Mouse (Mus musculus) kidney, postnatal 4 days (tissue): ENCODE measurements around the gene Fermt3.

Experiments
- DNase-seq, 2 experiments: peaks; one replicate each; pipeline ENCODE4 v3.0.0; 2021; ENCODE audit warnings: mixed read lengths in 2 of 2

The Fermt3 gene

DNA sequence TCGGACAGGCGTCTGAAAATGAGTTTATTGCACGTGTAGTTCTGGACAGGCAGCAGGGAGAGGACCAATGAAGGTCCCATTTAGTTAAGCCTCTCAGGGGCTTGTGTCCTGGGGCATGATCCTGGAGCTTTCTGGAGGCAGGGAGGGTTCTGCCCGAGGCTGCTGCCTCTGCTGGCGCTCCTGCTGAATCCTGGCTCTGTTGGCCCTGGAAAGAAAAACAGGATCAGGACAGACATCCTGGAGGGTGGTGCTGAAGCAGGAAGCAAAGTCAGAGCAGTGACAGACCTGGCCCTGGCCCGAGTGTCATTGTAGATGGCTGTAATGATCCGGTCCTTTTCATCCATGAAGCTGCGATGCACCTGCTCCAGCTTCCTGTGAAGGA, 31.4 kb downstream of the Fermt3 start:
- DNase-seq = no peak

DNA sequence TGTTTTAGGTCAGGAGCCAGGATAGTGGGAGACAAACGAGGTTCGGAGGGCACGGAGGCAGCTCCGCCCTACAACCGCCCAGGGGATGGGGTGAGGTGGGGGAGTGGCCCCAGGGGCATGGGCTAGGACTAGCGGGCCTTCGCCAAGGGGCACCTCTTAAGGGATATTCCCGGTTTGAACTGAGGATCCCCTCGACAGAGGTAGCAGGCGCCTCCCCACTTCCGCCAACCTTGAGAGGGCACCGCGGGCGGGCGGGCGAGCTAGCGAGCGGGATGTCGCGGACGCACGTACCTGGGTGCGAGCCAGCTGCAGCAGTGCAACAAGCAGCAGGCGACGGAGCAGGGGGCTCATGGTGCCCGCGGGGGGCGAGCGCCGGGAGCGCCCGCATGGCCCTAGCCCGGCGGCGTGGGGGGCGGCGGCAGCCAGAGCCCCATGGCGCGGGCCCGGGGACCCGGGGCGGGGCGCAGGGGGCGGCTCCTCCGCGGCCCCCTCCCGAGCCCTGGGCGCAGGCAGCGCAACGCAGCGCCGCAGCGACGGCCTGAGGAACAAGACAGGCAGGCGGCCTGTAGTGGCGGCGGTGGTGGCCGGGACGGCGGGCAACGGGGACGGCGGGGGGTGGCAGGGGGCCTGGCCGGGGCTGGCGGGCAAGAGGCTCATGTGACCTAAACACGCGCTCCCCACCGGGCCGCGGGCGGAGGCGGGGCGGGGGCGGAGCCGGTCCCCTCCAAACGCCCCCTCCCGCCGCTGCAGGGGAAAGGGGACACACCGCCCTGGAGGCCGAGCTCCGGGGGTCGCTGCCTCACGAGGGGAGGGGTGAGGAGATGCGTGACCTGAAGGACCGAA, 32.0 kb downstream of the Fermt3 start, which contains the start of gene Vegfb:
Gene Vegfb (minus strand): TSS at position 591 of the 843 bp plus-strand sequence.
- peak; percentile 77 to 83 for DNase-seq

DNA sequence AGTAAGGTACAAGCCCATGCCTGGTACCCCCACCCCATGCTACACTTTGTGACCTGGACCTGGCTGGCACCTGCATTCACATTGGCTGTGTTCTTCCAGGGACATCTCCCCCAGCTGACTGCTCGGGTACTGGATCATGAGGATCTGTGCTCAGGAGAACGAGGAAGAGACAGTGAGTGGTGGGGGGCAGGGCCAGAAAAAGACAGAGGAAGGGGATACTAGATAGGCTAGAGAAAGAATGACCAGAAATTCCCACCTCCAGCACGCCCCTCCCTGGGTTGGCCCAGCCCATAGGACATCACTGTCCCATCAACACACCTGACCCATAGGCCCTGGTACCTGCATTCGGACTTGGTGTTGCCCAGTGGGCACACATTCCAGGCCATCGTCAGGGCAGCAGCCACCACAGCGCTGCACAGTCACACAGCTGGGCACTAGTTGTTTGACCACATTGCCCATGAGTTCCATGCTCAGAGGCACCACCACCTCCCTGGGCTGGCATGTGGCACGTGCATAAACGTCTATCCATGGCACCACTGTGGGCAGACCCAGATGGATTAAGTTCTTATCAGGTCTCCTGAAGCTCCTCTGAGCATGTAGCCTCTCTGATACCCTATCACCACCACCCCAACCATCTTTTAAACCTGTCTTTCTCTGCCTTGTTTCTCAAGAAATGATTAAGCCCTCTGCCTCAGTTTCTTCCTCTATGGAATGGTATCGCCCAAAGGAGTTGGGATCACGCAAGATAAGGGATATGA, 33.1 kb downstream of the Fermt3 start:
- no peak for DNase-seq

DNA sequence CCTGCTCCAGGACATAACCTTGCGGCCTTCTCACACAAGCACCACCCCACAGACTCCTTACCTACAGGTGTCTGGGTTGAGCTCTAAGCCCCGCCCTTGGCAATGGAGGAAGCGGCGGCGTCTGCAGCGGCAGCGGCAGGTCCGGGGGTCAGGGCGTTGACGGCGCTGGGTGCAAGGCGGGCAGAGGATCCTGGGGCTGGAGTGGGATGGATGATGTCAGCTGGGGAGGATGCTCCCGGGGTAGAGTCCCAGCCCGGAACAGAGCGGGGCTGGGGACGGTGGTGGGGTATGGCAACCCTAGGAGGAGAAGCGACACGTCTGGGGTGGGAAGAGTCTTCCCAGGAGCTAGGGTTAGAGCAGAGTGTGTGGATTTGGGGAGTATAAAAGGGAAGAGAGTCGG, 34.0 kb downstream of the Fermt3 start:
- DNase-seq = no peak

DNA sequence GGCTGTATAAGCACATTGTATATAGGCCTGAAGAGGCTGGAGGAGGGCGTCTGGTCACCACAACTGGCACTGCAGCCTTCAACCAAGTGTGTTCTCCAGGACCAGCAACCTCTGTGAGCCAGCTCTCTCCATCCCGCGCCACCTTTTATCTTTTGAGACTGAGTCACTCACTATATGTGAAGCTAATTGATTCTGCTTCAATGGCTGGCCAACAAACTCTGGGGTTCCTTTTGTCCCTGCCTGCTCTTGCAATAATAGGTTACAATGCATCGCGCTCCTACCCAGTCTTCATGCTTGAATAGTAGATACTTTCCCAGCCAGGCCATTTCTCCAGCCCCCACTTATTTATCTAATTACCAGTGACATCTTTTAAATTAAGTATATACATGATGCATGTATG, 35.6 kb downstream of the Fermt3 start:
- DNase-seq = no peak

DNA sequence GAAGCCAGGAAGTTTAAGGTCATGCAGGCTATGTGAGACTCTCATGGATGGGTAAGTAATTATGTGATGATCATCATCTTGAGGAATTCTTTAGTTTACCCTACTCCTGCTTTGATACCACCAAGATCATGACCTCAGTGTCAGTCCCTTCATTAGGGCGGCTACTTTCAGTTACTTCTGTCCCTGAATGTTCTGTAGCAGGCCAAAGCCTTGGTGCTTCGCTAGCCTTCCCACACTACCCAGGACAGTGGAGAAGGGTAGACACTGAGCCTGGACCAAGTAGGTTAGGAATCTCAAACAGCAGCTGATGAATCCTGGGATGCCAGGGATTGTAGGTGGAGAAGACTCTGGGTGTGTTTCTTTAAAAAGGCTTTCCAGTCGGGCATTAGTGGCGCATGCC, 37.8 kb downstream of the Fermt3 start:
- DNase-seq = no peak

DNA sequence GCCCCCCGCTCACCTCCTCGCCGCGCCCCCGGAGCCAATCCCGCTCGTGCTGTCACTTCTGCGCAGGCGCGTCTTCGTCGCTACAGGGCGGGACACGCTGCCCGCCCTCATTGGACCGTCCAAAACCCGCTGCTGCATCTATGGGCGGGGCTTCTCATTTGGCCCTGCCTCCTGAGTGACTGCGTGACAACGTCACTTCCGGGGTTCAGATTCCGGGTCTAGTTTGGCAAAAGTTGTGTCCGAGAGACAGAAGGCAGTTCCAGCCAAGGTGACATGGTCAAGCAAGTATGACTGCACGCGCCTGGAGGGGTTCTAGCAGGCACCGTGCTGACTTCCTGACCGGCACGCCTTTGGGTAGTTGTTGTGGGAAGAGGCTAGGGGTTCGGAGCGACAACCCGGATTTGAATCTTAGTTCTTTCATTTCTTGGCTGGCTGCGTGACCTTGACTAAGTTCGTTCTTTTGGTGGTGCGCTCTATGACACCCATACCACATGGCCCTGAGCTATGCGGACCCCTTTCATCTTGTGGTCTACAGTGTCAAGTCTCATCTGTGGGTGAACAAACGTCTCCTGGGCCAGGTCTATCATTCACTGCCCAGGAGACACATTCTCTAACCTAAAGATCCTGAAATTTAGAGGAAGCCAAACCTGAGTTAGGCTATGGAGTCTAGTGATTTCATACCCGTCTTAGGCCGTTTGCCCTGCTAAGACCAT, 38.7 kb downstream of the Fermt3 start, which contains the start of gene Fkbp2:
Gene Fkbp2 (minus strand): TSS at position 121 of the 713 bp plus-strand sequence.
- peak; percentile 98 to 100 for DNase-seq

DNA sequence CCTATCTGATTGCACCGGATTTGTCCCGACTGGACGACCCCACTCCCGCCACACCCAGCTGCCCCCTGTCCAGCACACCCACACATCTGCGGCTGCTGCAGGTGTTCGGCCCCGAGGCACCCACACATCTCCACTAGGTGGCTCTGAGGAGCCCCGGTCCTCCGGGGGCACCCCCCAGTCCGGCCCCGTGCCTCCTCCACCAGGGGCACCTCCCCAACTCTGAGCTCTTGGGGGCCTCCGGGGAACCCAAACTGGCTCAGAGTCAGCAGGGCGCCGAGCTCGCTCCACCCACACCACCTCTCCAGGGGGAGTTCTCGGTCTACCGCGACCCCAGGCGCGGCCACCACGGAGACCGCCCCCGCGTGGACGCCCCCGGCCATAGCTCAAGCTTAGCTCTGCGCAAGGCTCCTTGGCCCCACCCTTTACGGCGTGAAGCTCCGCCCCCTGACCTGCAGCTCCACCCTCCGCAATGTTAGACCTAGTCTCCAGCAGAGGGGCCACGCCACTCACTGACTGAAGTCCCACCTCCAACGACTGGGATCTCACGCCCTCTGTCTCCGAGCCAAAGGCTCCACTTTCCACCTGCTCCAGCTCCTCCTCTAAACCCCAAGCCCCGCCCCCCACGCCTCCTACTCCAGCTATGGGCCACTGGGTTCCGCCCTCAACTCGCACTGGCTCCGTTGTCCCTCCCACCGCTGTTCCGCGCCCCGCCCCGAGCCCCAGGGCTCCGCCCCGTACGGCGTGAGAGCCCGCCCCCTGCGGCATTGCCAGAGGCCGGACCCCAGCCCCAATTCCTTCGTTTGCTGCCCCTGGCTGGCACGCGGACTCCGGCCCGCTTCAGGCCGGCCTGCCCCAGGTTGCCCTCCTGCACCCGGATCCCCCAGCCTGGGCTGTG, 39.5 kb downstream of the Fermt3 start:
- DNase-seq = peak; percentile 100

DNA sequence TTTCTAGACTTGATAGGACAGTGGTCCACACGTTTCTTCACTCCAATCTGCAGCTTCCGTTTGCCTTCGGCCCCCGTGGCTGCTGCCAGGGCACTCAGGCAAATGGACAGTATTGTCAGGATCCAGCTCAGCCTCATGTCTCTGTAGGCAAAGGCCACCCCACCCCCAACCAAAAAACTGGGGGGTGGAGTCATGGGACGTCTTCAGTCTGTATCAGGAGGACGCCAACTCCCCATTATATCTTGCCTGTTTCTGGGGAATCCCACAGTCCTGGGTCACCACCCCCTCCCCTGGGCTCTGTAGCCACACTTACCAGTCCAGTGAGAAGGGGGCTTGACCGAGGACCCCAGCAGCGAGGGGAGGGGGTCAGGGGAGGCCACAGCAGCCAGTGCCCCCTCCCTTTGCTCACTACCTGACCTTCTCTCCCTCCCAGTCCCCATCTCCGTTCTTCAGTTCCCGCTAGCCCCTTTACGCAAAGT, 40.2 kb downstream of the Fermt3 start:
- DNase-seq = peak; percentile 44 to 54

DNA sequence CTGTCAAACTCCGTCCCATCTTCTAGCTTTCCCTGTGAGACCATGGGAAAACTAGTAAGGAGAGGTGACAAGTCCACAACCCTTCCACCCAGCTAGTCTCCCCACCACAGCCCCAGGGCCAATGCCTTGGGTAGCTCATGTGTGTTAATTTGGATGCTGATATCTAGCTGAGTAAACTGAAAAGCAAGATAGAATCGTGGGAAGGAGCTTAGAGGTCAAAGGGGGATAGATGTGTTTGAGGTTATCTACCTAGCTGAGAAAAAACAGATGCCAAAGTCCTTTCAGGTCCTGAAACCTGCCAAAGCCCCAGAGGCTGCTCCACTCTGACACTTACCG, 40.7 kb downstream of the Fermt3 start:
- DNase-seq = no peak

DNA sequence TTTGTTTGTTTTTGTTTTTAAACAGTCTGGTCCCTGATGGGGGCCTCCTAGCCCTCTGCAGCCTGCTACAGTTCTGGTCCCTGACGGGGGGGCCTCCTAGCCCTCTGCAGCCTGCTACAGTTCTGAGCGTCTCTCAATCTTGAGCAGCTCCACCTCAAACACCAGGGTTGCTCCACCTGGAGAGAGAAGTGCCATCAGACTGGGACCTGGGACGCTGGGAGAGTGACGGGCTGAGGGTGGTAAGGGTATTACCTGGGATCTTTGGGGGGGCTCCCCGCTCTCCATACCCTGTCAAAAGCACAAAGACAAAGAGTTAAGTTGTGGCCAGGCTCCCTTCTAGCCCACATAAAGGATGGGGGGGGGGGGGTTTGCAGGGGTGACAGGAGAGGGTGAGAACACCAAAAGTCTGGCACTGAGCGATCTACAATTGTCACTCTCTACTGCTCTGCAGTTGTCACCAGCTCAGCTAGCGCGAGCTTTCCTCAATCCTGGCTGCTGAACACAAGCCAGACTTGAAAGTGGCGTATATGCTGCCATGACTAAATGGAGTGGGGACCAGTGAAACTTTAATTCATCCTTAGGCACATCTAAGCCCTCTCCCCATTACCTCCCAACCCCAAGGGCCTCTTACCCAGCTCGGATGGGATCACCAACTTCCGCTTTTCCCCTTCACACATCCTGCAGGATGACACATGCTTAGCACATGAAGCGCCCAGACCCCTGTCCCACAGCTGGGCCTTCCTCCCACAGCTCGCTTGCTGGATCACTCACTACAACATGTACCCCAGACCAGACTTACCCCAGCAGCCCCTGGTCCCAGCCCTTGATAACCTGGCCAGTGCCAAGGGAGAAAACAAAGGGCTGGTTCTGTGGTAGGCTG, 41.3 kb downstream of the Fermt3 start:
- no peak for DNase-seq

DNA sequence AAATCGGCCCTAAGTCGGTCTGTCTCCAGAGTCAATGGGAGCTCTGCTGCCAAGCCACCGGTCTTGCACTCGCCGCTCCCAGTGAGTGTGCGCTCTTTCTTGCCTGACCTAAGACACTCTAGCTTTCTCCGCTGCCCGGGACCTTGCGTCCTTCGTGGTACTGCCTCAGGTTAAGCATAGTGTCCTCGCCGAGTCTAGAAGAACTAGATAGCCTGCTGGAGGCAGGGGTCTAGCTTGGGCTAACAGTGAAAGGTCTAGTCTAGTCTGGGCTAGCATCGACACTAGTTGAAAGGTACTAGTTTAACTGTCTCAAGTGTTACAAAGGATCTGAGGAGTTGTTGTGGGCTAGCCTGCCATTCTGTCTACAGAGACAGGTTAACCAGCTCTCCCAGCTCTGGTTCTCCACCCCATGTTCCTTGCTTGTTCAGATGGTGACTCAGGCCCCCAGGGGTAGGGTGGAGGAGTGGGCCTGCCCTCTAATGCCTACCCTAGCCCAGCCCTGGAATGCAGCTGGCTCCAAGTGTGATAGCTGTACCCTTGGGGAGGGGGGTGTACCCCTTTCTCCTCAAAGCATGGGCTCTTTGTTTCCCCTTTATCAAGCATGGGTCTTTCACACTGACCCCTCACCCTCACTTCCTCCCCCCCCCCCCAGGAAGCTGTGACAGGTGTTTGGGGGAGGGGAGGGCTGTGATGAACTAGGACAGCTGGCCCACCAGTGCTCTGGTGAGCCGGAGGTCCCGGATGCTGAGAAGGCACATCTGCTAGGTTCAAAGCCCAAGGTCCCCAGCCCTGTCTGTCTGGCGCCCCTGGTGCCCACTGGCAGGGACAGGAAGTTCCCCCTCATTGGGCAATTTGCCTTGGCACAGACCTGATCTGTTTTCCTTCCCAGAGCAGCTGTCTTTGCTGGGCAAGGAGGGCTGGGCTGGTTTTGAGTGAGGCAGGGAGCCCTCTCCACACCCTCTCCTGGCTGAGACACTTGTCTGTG, 43.4 kb downstream of the Fermt3 start, which contains the start of gene Plcb3:
Gene Plcb3 (minus strand): TSS at position 934 of the 985 bp plus-strand sequence.
- DNase-seq = peak; percentile 70 to 81

DNA sequence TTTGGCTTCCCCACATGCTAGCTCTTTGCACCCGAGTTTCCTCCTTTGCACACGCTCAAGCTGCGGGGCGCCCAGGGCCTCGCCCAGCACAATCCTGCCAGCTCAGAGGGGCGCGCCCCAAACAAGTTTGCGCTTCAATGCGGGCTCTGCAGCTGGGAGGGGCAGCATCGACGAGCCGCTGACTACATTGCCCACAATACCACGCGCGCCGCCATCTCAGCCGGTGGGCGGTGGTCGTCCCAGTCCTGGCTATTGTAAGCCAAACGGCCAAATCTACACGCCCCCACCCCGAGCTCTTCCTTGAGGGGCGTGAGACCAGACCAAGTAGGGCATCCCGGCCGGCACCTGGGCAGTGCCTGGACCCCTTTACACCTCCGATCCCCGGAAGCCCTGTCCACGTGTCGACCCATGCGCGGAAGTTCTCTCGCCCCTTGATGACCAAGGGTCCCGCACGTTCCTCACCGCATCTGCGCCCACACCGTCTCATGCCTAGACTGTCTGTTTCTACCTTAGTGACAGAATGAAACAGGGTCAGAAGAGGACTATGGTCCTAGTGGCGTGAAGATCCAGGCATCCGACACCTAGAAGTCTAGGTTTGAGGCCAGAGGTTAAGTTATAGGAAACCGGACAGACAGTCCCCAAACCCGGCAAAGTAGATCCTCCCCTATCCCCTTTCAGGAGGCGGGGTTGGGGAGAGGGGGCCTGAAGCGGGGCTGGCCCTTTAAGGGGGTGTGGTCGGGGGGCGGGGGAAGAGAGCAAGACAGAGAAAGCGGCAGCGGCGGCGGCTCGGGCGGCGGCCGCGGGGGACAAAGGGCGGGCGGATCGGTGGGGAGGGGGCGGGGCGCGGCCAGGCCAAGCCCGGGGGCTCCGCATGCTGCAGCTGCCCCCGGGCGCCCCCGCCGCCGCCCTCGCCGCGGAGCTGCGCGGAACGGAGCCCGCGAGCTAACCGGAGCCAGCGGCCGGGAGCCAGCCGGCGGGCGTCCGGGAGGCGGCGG, 44.8 kb downstream of the Fermt3 start, which contains the start of gene Ppp1r14b:
Gene Ppp1r14b (plus strand): TSS at position 758 of the 995 bp plus-strand sequence.
- peak; percentile 92 to 95 for DNase-seq

DNA sequence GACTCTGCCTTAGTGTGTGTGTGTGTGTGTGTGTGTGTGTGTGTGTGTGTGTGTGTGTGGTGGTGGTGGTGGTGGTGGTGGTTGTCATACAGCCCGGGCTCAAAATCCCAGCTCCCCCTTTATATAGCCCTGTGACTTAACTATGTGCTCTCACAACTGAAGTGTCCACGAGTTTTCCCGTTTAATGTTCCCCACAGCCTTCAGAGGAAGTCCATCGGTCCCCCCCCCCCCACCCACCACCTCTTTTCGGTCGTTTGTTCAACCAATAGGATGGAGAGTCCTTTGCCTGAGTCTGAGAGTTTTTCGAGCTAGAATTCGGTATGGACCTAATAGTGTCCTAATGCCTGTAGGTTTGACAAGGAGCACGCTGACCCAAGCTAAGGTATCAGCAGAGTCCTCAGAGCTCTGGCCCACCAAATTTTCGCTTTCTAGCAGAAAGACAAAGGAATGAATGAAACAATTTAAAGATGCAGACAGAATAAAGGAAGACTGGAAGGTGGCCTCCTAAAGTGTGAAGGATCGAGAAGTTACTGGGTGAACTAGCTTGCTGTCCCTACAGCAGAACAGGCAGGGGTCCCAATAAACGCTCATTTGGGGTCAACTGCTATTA, 45.6 kb downstream of the Fermt3 start:
- no peak for DNase-seq

DNA sequence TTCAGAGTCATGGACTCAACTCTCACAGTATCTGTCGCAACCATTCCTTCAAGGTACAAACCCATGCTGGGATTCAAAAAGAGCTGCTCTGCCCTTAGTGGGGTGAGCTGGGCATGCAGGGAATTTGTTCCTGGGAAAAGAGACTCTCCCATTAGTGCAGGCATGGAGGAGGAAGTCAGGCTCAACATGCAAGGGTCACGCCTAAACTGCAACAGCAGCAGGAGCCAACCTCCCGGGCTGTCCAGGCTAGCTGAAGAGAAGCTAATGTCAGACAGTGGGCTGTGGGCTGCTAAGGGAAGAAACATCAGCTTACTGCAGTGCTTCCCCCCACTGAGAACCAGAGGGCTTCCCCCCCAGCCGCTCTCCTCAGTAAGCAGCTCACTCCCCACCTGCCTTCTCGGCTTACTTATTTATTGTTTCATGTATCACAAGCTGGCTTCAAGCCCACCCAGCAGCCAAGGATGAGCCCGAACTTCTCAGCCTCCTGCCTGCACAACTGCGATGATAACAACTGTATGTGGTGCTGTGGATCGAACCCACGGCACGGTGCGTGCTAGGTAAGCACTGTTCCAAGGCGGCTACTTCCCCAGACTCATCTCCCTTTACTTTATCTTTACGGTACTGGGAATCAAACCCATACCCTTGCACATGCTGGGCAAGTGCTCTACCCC, 46.9 kb downstream of the Fermt3 start:
- no peak for DNase-seq

DNA sequence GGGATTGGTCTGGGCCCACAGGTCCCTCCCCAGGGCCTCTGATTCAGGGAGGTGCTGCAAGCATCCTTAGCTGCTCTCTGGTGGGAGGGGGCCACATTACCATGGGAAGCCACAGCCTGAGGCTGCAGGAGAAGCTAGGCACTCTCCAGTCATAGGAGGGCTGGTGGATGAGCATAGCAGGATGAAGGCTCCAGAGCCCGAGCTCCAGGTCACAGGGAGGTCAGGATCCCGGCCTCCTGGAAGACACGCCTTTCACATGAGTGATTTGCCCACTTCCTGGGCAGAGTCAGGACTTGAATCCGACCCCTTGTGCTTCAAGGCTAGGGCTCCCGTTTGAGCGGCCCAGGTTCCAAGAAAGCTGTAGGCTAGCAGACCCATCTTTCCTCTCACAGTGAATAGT, 47.6 kb downstream of the Fermt3 start:
- no peak for DNase-seq

DNA sequence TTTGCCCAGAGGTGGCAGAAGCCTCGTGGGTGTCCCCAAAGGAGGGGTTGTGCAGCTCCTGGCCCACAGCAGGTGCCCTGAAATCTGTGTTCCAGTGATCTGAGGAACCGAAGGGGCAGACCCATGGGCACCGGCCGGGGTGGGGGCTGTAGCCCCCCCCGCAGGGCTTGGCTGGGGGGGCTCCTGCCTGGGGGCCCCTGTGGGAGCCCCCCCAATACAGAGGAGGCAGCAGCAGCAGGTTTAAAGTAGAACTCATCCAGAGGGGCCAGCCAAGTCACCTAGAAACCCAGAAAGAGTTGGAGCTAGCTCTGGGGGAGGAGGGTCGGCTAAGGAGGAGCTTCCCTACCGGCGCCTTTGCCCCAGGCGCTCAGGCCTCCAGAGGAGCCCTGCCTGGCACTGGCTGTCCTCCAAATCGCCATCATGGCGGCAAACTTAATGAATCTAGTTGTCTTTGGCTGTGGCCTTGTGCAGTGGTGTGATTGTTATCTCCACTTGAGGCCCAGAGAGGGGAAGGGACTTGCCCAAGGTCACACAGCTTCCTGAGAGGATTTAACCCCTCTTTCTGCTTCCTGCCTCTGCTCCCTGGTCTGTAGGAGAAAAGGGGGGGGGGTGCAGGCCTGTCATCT, 48.7 kb downstream of the Fermt3 start:
- peak in 1 of 2 experiments; percentile 37 for DNase-seq
